Mouse (Mus musculus) limb, embryonic 15.5 days (tissue): ENCODE measurements at regions not wholly inside any gene's neighbourhood (a gene's known extent, or its start where the extent isn't known, plus 50 kb on each side); places are given as distances from the start of the nearest gene placed in this dataset.

Experiments
- ATAC-seq: fragments of 200-750 bp; cut with Nextera tagmentation; 2 replicates; pipeline ENCODE4 v1.8.0; 2017; ENCODE audit warnings: low read depth, moderate TSS enrichment; ENCODE audit not compliant: insufficient number of reproducible peaks, low FRiP score, low TSS enrichment
- H3K27ac ChIP-seq: fragments of 300-500 bp; sonication (generic); 2 replicates; pipeline ENCODE4 v1.5.1; 2015; ENCODE audit warnings: moderate library complexity, mild to moderate bottlenecking, inconsistent platforms
- H3K27me3 ChIP-seq: fragments of 300-500 bp; sonication (generic); 2 replicates; pipeline ENCODE4 v1.6.1; 2015; ENCODE audit warnings: inconsistent platforms
- H3K36me3 ChIP-seq: fragments of 300-500 bp; sonication (generic); 2 replicates; pipeline ENCODE4 v1.6.1; 2015; ENCODE audit warnings: inconsistent platforms
- H3K4me1 ChIP-seq: fragments of 300-500 bp; sonication (generic); 2 replicates; pipeline ENCODE4 v1.6.1; 2015; ENCODE audit warnings: inconsistent platforms
- H3K4me2 ChIP-seq: fragments of 300-500 bp; sonication (generic); 2 replicates; pipeline ENCODE4 v1.6.1; 2015; ENCODE audit warnings: mild to moderate bottlenecking, inconsistent platforms
- H3K4me3 ChIP-seq: fragments of 300-500 bp; sonication (generic); 2 replicates; pipeline ENCODE4 v1.5.1; 2015; ENCODE audit warnings: mild to moderate bottlenecking, inconsistent platforms
- H3K9ac ChIP-seq: fragments of 300-500 bp; sonication (generic); 2 replicates; pipeline ENCODE4 v1.6.1; 2015; ENCODE audit warnings: inconsistent platforms
- H3K9me3 ChIP-seq: fragments of 300-500 bp; sonication (generic); 2 replicates; pipeline ENCODE4 v1.6.1; 2016; ENCODE audit warnings: inconsistent platforms
- WGBS: fragments of 180-500 bp; shearing (Covaris S2); methylation state at CpG from one replicate; pipeline ENCODE4 v1.1.7; 2015; 5-methylcytosine and 5-hydroxymethylcytosine counted together

DNA sequence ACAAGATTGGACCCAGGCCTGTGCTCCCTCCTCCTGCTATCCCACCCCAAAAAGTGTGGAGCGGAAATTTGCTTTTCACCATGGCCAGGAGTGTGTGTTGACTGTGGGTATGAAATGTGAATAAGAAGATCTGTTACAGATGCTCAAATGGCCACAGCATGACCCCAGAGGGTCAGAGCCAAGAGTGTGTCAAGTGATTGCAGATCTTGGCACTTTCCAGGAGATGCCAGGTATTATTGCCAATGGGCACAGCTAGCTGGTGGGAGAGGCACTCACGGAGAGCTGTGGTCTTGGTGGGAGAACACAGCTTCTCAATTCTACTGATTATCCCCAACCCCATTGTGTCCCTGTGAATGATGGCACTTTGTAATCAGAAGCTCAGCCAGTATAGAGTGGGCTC is 62.7 kb downstream of the Smim20 start:
- Histone ChIP-seq H3K9me3 (no peaks in the 10 kb centered on the region), H3K9ac (no peak overlapping the region), H3K4me3 (no peak overlapping the region), H3K27ac (no peak overlapping the region), H3K36me3 (no peaks in the 10 kb centered on the region), H3K4me1 (peaks cover 11% of the 10 kb centered on the region; the same call in 1 of the 2 replicates), H3K27me3 (peaks cover 6% of the 10 kb centered on the region; the same call in 1 of the 2 replicates), H3K4me2 (no peak overlapping the region)
- WGBS: 82% methylated on average over 2 of the region's 2 CpGs
- ATAC-seq: no peak

DNA sequence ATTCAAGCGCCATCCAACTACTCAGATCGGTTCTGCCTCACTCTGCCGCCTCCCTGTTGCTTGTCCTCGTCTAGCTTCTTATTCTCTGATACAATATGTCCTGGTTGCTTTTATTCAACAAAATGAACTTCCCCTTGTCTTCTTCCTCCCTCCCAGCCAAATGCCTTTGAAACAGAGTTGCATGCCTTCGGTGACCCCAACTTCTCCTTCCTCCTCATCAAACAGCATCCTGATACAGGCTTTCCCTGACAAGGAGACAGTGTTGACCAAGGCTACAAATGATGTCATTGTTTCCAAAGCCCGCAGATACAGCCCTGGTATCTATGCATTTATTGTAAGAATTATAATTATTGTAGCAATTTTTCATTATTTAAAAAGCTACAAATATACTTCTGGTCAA is 69.8 kb downstream of the Smim20 start:
- Histone ChIP-seq H3K4me3 (no peak overlapping the region), H3K4me1 (no peaks in the 10 kb centered on the region), H3K4me2 (no peak overlapping the region), H3K9me3 (no peaks in the 10 kb centered on the region), H3K36me3 (no peaks in the 10 kb centered on the region), H3K27ac (no peak overlapping the region), H3K27me3 (no peaks in the 10 kb centered on the region), H3K9ac (no peak overlapping the region)
- WGBS: 83% methylated on average over 6 of the region's 6 CpGs
- no peak for ATAC-seq

DNA sequence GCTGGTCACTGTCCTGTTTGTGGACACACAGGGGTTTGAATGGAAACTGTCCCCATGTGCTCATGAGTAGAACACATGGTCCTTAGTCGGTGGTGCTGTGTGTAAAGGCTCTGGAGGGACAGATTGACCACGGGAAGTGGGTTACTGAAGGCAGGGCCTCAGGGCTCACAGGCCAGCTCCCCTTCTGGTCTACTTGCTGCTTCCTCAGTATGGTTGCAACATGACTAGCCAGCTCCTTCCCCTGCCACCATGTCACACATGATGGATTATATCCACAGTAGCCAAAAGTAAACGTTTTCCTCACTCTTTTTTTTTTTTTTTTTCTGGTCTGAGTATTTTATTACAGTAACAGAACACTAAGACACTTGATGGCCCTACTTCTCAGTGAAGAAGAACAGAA is 70.9 kb downstream of the Smim20 start:
- Histone ChIP-seq H3K9me3 (no peaks in the 10 kb centered on the region), H3K27ac (no peak overlapping the region), H3K27me3 (no peaks in the 10 kb centered on the region), H3K4me2 (no peak overlapping the region), H3K4me1 (no peaks in the 10 kb centered on the region), H3K36me3 (no peaks in the 10 kb centered on the region), H3K4me3 (no peak overlapping the region), H3K9ac (no peak overlapping the region)
- ATAC-seq: no peak
- WGBS: 32% methylated on average over 3 of the region's 3 CpGs

DNA sequence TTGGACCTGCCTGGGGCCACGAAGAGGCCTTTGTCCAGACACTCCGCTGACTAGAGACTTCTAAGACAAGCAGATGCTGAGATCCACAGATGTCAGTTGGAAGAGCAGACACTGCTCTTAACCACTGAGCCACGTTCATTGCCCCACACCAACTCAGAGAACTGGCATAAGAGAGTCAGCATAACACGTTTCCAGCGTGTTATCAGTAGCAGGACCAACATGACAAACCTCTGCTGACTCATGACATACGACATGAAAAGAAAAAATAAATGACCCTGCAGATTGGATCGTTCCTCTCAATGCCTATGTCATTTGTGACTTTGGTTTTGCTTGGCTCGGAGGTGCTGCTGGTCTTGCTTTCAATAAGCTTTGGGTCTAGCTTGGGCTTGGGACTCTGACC is 78.3 kb downstream of the Smim20 start:
- Histone ChIP-seq H3K4me3 (no peak overlapping the region), H3K4me1 (peaks cover 11% of the 10 kb centered on the region; the same call in 1 of the 2 replicates), H3K4me2 (no peak overlapping the region), H3K36me3 (no peaks in the 10 kb centered on the region), H3K27me3 (no peaks in the 10 kb centered on the region), H3K27ac (no peak overlapping the region), H3K9ac (no peak overlapping the region), H3K9me3 (no peaks in the 10 kb centered on the region; the same call in 1 of the 2 replicates)
- ATAC-seq: no peak
- WGBS: 86% methylated on average over 8 of the region's 8 CpGs

DNA sequence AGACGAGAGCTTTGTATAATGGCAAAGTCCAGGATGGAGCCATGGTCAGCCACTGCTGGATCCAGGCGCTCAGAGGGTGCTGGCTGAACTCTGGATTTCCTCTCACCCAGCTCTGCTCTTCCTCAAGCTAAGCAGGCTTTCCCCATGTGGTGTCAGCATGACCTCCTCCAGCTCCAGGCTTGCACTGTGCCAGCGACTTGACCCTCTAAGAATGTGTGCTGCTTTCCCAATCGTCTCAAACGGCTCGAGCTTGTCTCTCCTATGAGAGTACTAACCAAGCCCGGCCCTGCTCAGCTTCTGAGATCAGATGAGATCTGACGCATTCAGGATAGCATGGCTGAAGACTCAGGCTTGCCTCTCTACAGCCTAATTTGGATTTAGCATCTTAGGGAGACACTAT is 79.1 kb downstream of the Smim20 start:
- H3K9me3 ChIP-seq: no peaks in the 10 kb centered on the region; the same call in 1 of the 2 replicates
- no peak for ATAC-seq
- H3K36me3 ChIP-seq: no peaks in the 10 kb centered on the region
- WGBS: 51% methylated on average over 8 of the region's 8 CpGs
- no peak overlapping the region for H3K4me3 ChIP-seq
- no peak overlapping the region for H3K9ac ChIP-seq
- no peaks in the 10 kb centered on the region for H3K27me3 ChIP-seq
- peaks cover 11% of the 10 kb centered on the region; the same call in 1 of the 2 replicates for H3K4me1 ChIP-seq
- no peak overlapping the region for H3K27ac ChIP-seq
- no peak overlapping the region for H3K4me2 ChIP-seq

DNA sequence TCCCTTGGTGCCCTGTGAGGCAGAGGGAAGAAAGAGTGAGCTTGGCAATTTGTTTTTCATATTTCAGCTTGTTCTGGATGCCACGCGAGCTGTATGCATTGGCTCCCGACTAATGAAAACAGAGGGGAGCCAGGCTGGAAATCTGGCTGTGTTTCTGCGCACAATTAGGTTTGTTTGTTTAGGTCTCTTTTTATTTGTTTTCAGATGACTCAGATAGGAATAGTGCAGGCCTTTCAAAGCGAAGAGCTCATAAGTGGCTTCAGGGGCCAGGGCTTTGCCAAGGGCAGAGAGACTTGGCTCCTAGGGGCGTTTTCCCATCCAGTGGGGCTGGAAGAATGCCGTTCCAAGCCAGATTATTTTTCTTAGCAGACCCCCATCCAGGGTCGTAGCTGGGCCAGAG is 79.9 kb downstream of the Smim20 start:
- Histone ChIP-seq H3K36me3 (no peaks in the 10 kb centered on the region), H3K4me2 (no peak overlapping the region), H3K9me3 (no peaks in the 10 kb centered on the region; the same call in 1 of the 2 replicates), H3K4me3 (no peak overlapping the region), H3K27ac (0 out of 2 replicates have a peak overlapping the region, but pooled peaks have one; percentile 18), H3K9ac (no peak overlapping the region), H3K4me1 (peaks cover 11% of the 10 kb centered on the region; the same call in 1 of the 2 replicates), H3K27me3 (no peaks in the 10 kb centered on the region; the same call in 1 of the 2 replicates)
- ATAC-seq: 0 out of 2 replicates have a peak, but pooled peaks have one; percentile 11
- 45% methylated on average over 8 of the region's 8 CpGs for WGBS

DNA sequence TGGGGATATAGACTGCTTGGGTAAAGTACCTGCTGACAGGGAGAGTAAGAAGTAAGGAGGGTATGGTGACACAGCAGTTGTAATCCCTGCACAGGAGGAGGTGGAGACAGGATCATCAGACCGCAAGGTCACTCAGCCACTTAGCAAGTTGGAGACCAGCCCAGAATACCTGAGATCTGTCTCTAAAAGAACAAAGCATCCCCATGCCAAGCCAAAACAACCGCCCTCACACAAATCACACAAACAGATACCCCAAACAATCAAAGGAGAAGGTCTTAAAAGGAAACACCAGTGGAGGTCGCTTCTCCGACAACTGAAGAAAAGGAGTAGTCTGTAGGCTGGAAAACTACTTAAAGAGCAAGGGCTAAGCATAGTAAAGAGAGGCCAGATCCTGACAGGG is 86.0 kb downstream of the Smim20 start:
- no peak overlapping the region for H3K27ac ChIP-seq
- H3K36me3 ChIP-seq: no peaks in the 10 kb centered on the region
- no peak for ATAC-seq
- WGBS: 44% methylated on average over 4 of the region's 4 CpGs
- no peak overlapping the region for H3K9ac ChIP-seq
- H3K4me3 ChIP-seq: no peak overlapping the region
- no peaks in the 10 kb centered on the region; the same call in 1 of the 2 replicates for H3K27me3 ChIP-seq
- H3K4me1 ChIP-seq: 0 out of 2 replicates have a peak, but pooled peaks cover 2% of the 10 kb centered on the region
- no peaks in the 10 kb centered on the region for H3K9me3 ChIP-seq
- H3K4me2 ChIP-seq: no peak overlapping the region

DNA sequence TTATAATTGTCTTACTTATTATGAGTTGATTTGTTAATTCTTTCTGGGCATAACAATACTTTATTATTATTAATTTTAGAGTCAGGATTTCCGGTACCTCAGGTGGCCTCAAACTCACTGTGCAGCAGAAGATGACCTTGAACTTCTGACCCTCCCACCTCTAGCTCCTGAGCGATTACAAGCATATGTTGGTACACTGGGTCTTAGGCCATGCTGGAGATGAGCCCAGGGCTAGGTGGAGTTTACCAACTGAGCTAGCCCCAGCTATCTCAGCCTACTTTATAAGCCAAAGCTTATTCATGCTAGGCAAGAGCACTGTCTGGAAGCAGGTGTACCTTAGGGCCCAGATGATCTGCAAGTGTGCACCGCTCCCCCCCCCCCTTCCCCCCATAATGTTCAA is 87.4 kb downstream of the Smim20 start:
- Histone ChIP-seq H3K4me3 (no peak overlapping the region), H3K4me2 (no peak overlapping the region), H3K9me3 (no peaks in the 10 kb centered on the region), H3K27me3 (no peaks in the 10 kb centered on the region; the same call in 1 of the 2 replicates), H3K36me3 (no peaks in the 10 kb centered on the region), H3K4me1 (0 out of 2 replicates have a peak, but pooled peaks cover 2% of the 10 kb centered on the region), H3K27ac (no peak overlapping the region), H3K9ac (no peak overlapping the region)
- WGBS: 86% methylated on average over 3 of the region's 3 CpGs
- no peak for ATAC-seq

DNA sequence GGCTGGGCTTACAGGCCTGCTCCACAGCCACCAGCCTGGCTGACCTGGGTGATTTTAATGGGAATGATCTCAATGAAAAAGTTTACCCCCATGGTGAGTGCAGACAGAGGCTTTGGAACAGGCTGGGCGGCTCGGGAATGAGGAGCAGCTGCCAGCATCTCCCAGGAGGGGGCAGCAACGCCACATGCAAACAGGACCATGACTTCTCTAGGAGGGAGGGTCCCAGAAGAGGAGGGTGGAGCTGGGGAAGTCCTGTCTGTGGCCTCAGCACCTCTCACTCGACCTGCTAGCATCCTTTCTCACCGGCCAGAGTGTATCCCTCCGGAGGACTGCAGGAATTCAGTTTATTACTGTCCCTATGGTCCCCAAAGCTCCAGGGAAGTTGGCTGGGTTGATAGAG is 88.2 kb downstream of the Smim20 start:
- ATAC-seq: peak; percentile 56; the same call in 1 of the 2 replicates
- H3K27me3 ChIP-seq: no peaks in the 10 kb centered on the region; the same call in 1 of the 2 replicates
- 0% methylated on average over 6 of the region's 6 CpGs for WGBS
- H3K27ac ChIP-seq: no peak overlapping the region
- no peak overlapping the region for H3K4me3 ChIP-seq
- H3K4me2 ChIP-seq: no peak overlapping the region
- no peaks in the 10 kb centered on the region for H3K36me3 ChIP-seq
- 0 out of 2 replicates have a peak, but pooled peaks cover 4% of the 10 kb centered on the region for H3K4me1 ChIP-seq
- H3K9me3 ChIP-seq: no peaks in the 10 kb centered on the region
- no peak overlapping the region for H3K9ac ChIP-seq

DNA sequence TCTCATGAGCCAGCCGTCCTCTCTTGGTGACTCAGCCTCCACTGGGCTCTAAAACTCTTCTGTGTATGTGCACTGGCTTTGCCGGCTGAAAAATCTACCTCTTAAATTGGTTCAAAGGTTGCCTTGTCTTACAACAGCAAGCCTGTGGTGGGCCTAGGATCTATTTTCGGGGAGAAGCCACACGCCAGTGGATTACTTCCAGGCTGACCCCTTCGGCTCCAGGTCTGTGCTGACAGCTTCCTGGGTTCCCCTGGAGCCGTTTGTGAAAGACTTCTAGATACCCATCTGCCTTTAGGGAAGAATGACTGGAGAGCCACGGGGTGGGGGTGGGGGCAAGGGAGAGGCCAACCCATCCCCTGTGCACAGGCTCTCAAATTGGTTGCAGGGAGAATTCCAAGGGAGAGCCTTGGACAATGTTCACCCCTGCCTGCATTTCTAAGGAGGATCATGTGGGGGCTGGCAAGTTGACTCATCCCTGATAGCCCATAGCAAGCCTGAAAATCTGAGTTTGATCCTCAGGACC is 90.3 kb downstream of the Smim20 start:
- no peak for ATAC-seq
- 57% methylated on average over 7 of the region's 7 CpGs for WGBS

DNA sequence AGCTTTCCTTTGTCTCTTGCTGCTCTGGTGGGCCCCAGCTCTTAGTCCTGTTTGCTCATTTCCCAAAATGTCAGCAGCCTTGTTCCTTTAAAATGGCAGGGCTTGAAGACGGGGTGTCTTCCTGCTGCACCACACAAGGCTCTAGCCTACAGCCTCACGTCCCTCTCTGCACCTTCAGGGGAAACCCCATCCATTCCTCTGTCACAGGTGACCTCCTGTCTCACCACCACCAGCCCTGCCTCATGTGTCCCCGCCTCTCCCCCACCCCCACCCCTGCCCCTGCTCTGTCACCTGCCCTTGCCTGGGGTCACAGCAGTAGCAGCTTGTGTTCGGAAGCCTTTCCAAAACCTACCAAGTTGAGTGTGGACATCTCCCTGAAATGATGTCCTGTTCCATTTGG is 91.3 kb downstream of the Smim20 start:
- Histone ChIP-seq H3K27ac (no peak overlapping the region), H3K36me3 (no peaks in the 10 kb centered on the region), H3K4me1 (0 out of 2 replicates have a peak, but pooled peaks cover 4% of the 10 kb centered on the region), H3K9ac (no peak overlapping the region), H3K9me3 (no peaks in the 10 kb centered on the region), H3K4me2 (no peak overlapping the region), H3K4me3 (no peak overlapping the region), H3K27me3 (no peaks in the 10 kb centered on the region)
- no peak for ATAC-seq
- 64% methylated on average over 4 of the region's 4 CpGs for WGBS

More for the DNA sequence above, 90.3 kb downstream of the Smim20 start:
- Histone ChIP-seq H3K9me3 (no peaks in the 10 kb centered on the region), H3K27ac (no peak overlapping the region), H3K27me3 (no peaks in the 10 kb centered on the region), H3K4me1 (0 out of 2 replicates have a peak, but pooled peaks cover 4% of the 10 kb centered on the region), H3K4me2 (no peak overlapping the region), H3K4me3 (no peak overlapping the region), H3K36me3 (no peaks in the 10 kb centered on the region), H3K9ac (no peak overlapping the region)

DNA sequence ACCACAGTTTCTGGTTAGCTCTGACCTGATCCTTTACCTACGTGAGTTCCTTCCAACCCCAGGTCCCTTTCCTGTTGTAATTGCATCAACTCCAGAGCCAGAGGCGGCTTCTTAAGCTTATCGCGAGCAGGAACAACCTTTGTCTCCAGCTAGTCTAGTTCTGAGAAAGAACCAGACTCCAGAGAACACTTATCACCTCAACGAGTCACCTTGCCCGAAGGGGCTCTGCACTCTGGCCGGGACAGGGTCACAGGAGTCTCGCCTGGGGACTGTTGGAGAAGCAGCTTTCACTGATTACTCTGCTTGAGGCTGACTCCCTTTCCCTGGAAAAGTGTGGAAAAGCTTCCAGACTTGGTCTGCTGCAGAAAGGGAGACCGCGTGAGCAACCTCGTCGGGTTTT is 93.0 kb downstream of the Smim20 start:
- Histone ChIP-seq H3K4me3 (no peak overlapping the region), H3K9me3 (no peaks in the 10 kb centered on the region), H3K27me3 (no peaks in the 10 kb centered on the region), H3K4me2 (no peak overlapping the region), H3K4me1 (0 out of 2 replicates have a peak, but pooled peaks cover 4% of the 10 kb centered on the region), H3K27ac (no peak overlapping the region), H3K36me3 (no peaks in the 10 kb centered on the region), H3K9ac (no peak overlapping the region)
- WGBS: 78% methylated on average over 12 of the region's 12 CpGs
- ATAC-seq: no peak
